Mouse (Mus musculus): Measurements from ENCODE around the gene Zmat3. TPM values are rescaled to one million over a fixed set of nuclear protein-coding genes. Genes with fewer than 3 reads are reported as not detected.

Zmat3 gene
- total and polyA plus RNA-seq, 2 experiments = 1.2 to 2.8 TPM

GRCm38 (mm10) chr3:32345249-32345648 is 20.6 kb downstream of the Zmat3 start:
- WGBS = 83% methylated on average over 11 of the region's 11 CpGs
- H3K4me3 ChIP-seq (ENCODE audit: insufficient read depth, low read depth, low read length) = no peak overlapping the region
- no peaks in the 10 kb centered on the region for H3K27me3 ChIP-seq (ENCODE audit: control insufficient read depth, insufficient read depth, low read length)
- no peaks in the 10 kb centered on the region for H3K79me2 ChIP-seq (ENCODE audit: control insufficient read depth, insufficient read depth, low read length)
- TF ChIP-seq POLR2A (IDR thresholded peaks at IDR 0.05; ENCODE audit: extremely low read depth, insufficient read depth, low read length) (no peak), CTCF (IDR thresholded peaks at IDR 0.05; ENCODE audit: low read depth, low read length) (no peak)
- no peak overlapping the region for H3K27ac ChIP-seq (replicated peaks; ENCODE audit: insufficient read depth, low read depth, low read length)
- H3K4me1 ChIP-seq (ENCODE audit: control insufficient read depth, insufficient read depth, low read length) = no peaks in the 10 kb centered on the region
- no peak overlapping the region for H3K9ac ChIP-seq (ENCODE audit: low read depth, low read length)
- DNase-seq (ENCODE audit: extremely low read depth, low read depth, low spot score) = no peak
- peaks cover 17% of the 10 kb centered on the region; the same call in 1 of the 2 replicates for H3K36me3 ChIP-seq (ENCODE audit: control insufficient read depth, insufficient read depth, low read length)

GRCm38 (mm10) chr3:32344825-32345224 is 21.0 kb downstream of the Zmat3 start:
- Histone ChIP-seq H3K27ac (replicated peaks; ENCODE audit: insufficient read depth, low read depth, low read length) (no peak overlapping the region), H3K4me3 (ENCODE audit: insufficient read depth, low read depth, low read length) (no peak overlapping the region), H3K36me3 (ENCODE audit: control insufficient read depth, insufficient read depth, low read length) (peaks cover 17% of the 10 kb centered on the region; the same call in 1 of the 2 replicates), H3K79me2 (ENCODE audit: control insufficient read depth, insufficient read depth, low read length) (no peaks in the 10 kb centered on the region), H3K4me1 (ENCODE audit: control insufficient read depth, insufficient read depth, low read length) (no peaks in the 10 kb centered on the region), H3K27me3 (ENCODE audit: control insufficient read depth, insufficient read depth, low read length) (no peaks in the 10 kb centered on the region), H3K9ac (ENCODE audit: low read depth, low read length) (no peak overlapping the region)
- DNase-seq (ENCODE audit: extremely low read depth, low read depth, low spot score) = no peak
- TF ChIP-seq CTCF (IDR thresholded peaks at IDR 0.05; ENCODE audit: low read depth, low read length) = no peak
- no peak for TF ChIP-seq POLR2A (IDR thresholded peaks at IDR 0.05; ENCODE audit: extremely low read depth, insufficient read depth, low read length)
- 80% methylated on average over 5 of the region's 5 CpGs for WGBS

GRCm38 (mm10) chr3:32343371-32343770 is 22.4 kb downstream of the Zmat3 start:
- H3K4me1 ChIP-seq (ENCODE audit: control insufficient read depth, insufficient read depth, low read length) = no peaks in the 10 kb centered on the region
- no peak overlapping the region for H3K4me3 ChIP-seq (ENCODE audit: insufficient read depth, low read depth, low read length)
- H3K36me3 ChIP-seq (ENCODE audit: control insufficient read depth, insufficient read depth, low read length) = peaks cover 17% of the 10 kb centered on the region
- H3K9ac ChIP-seq (ENCODE audit: low read depth, low read length) = no peak overlapping the region
- no peak for DNase-seq (ENCODE audit: extremely low read depth, low read depth, low spot score)
- WGBS = 96% methylated on average over 12 of the region's 12 CpGs
- H3K27me3 ChIP-seq (ENCODE audit: control insufficient read depth, insufficient read depth, low read length) = no peaks in the 10 kb centered on the region
- TF ChIP-seq POLR2A (IDR thresholded peaks at IDR 0.05; ENCODE audit: extremely low read depth, insufficient read depth, low read length) (no peak), CTCF (IDR thresholded peaks at IDR 0.05; ENCODE audit: low read depth, low read length) (no peak)
- H3K27ac ChIP-seq (replicated peaks; ENCODE audit: insufficient read depth, low read depth, low read length) = no peak overlapping the region
- no peaks in the 10 kb centered on the region for H3K79me2 ChIP-seq (ENCODE audit: control insufficient read depth, insufficient read depth, low read length)

- H3K27me3 ChIP-seq (ENCODE audit: control insufficient read depth, insufficient read depth, low read length) = no peaks in the 10 kb centered on the region
- H3K4me1 ChIP-seq (ENCODE audit: control insufficient read depth, insufficient read depth, low read length) = no peaks in the 10 kb centered on the region
- H3K79me2 ChIP-seq (ENCODE audit: control insufficient read depth, insufficient read depth, low read length) = no peaks in the 10 kb centered on the region
- DNase-seq (ENCODE audit: extremely low read depth, low read depth, low spot score) = no peak
- H3K27ac ChIP-seq (replicated peaks; ENCODE audit: insufficient read depth, low read depth, low read length) = no peak overlapping the region
- H3K36me3 ChIP-seq (ENCODE audit: control insufficient read depth, insufficient read depth, low read length) = peaks cover 17% of the 10 kb centered on the region
- no peak overlapping the region for H3K4me3 ChIP-seq (ENCODE audit: insufficient read depth, low read depth, low read length)
- H3K9ac ChIP-seq (ENCODE audit: low read depth, low read length) = no peak overlapping the region
- 95% methylated on average over 19 of the region's 19 CpGs for WGBS
- TF ChIP-seq CTCF (IDR thresholded peaks at IDR 0.05; ENCODE audit: low read depth, low read length) (no peak), POLR2A (IDR thresholded peaks at IDR 0.05; ENCODE audit: extremely low read depth, insufficient read depth, low read length) (no peak)
Observed at GRCm38 (mm10) chr3:32341434-32341833, 24.4 kb downstream of the Zmat3 start.

- Histone ChIP-seq H3K4me3 (ENCODE audit: insufficient read depth, low read depth, low read length) (no peak overlapping the region), H3K27me3 (ENCODE audit: control insufficient read depth, insufficient read depth, low read length) (no peaks in the 10 kb centered on the region), H3K27ac (replicated peaks; ENCODE audit: insufficient read depth, low read depth, low read length) (no peak overlapping the region), H3K4me1 (ENCODE audit: control insufficient read depth, insufficient read depth, low read length) (no peaks in the 10 kb centered on the region), H3K36me3 (ENCODE audit: control insufficient read depth, insufficient read depth, low read length) (peaks cover 14% of the 10 kb centered on the region), H3K9ac (ENCODE audit: low read depth, low read length) (no peak overlapping the region), H3K79me2 (ENCODE audit: control insufficient read depth, insufficient read depth, low read length) (no peaks in the 10 kb centered on the region)
- no peak for DNase-seq (ENCODE audit: extremely low read depth, low read depth, low spot score)
- 82% methylated on average over 7 of the region's 7 CpGs for WGBS
- TF ChIP-seq POLR2A (IDR thresholded peaks at IDR 0.05; ENCODE audit: extremely low read depth, insufficient read depth, low read length) = no peak
- no peak for TF ChIP-seq CTCF (IDR thresholded peaks at IDR 0.05; ENCODE audit: low read depth, low read length)
Observed at GRCm38 (mm10) chr3:32338231-32338630, 27.6 kb downstream of the Zmat3 start.

GRCm38 (mm10) chr3:32337770-32338169 is 28.0 kb downstream of the Zmat3 start:
- 72% methylated on average over 7 of the region's 7 CpGs for WGBS
- Histone ChIP-seq H3K4me3 (ENCODE audit: insufficient read depth, low read depth, low read length) (no peak overlapping the region), H3K79me2 (ENCODE audit: control insufficient read depth, insufficient read depth, low read length) (no peaks in the 10 kb centered on the region), H3K36me3 (ENCODE audit: control insufficient read depth, insufficient read depth, low read length) (peaks cover 12% of the 10 kb centered on the region), H3K4me1 (ENCODE audit: control insufficient read depth, insufficient read depth, low read length) (no peaks in the 10 kb centered on the region), H3K9ac (ENCODE audit: low read depth, low read length) (no peak overlapping the region), H3K27me3 (ENCODE audit: control insufficient read depth, insufficient read depth, low read length) (no peaks in the 10 kb centered on the region), H3K27ac (replicated peaks; ENCODE audit: insufficient read depth, low read depth, low read length) (no peak overlapping the region)
- no peak for DNase-seq (ENCODE audit: extremely low read depth, low read depth, low spot score)
- TF ChIP-seq CTCF (IDR thresholded peaks at IDR 0.05; ENCODE audit: low read depth, low read length) (no peak), POLR2A (IDR thresholded peaks at IDR 0.05; ENCODE audit: extremely low read depth, insufficient read depth, low read length) (no peak)
